Mouse (Mus musculus): ENCODE results near the gene Gm17482.
"Not testable (repeated sequence)": the region's sequence is repeated elsewhere in the genome, so short reads cannot be mapped to it uniquely, and the experiment has no call there.

The Gm17482 gene

DNA sequence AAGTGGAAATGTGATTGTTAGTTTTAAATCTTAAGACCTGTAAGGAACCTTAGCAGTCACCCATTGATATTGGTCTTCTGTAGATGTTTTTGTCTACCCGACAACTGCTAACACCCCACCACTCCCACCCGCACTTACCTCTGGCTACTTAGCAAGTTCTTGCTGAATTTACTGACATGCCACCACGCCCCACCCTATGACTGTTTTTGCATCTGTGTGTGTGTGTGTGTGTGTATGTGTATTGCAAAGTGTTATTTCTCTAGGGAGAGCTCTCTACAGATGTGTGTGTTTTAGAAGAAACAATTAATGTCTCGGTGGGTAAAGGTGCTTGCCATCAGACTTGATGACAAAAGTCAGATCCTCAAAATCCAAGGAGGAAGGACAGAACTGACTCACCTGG, at the start of gene Gm17482:
Gene Gm17482, plus strand, starts transcription at position 301 of the 400 bp plus-strand sequence.
- no peak for DNase-seq (ENCODE audit: low read depth)

DNA sequence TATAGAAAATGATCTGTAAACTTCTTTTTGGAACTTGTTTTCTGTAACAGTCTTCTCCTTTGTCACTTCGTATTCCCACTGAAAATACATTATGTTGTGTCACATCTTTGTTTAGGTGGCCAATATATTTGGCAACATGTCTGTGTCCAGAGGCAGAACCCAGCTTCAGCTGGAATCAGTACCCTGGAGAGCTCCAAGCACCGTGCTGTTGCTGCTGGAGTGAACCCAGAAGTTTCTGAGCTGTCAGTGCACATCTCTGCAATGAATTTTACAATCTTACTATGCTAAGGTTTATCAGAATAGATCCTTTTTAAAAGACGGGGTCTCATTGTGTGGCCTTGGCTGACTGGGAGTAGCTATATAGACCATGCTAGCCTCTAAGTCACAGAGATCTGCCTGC, 48.3 kb upstream of the Gm17482 start:
- DNase-seq (ENCODE audit: low read depth) = peak; percentile 91

DNA sequence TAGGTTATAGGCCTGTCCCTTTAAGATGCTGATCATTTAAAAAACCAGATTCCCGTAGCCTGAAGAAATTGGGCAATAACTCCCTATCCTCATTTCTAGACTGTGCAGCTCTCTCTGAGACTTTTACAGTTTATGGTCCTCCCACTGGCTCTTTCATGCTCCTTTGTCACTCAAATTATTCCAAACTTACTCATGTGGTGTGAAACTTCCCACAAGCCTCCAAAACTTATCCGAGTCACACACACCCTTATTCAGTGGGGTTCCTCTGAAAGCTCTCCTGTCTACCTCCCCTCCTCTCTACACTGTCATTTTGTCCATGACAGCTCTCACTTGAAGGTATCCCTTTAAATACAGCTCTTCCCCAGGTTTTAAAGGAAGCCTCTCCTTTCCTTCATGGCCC, 46.0 kb upstream of the Gm17482 start:
- no peak for DNase-seq (ENCODE audit: low read depth)

DNA sequence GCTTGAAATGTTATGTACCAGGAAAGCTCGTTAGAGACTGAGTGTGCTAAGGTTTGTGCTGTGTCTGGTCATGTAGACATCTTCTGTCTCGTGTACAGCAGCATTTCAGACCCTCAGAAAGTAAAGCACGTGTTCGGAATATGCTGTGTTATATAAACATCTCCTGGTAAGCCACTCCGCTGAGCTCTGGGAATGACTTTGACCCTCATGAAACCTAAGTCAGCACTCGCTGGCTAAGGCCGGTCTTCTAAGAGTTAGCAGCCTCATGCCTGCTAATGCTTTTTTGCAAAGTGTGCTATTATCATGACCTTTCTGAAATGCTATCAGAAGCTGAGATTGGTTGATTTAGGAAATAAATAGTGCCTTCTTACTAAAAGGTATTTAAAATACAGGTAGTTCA, 36.0 kb upstream of the Gm17482 start:
- DNase-seq (ENCODE audit: low read depth) = no peak

DNA sequence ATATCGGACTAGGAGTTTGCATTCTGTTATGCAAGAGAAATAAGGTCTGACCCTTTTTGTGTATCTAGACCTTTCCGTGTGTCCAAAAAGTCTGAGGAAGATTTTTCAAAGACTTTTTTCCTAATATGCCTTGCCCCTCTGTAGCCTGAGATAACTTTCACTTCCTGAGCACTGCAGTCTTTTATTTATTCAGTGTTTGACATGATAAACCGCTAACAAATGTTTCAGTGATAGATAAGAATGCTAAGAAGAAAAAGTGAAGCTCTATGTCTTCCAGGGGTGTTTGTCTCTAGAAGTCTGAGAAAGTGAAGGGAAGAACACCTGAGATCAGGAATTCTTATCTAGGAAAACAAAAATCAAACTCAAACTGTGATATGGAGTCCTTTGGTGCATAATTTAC, 26.4 kb upstream of the Gm17482 start:
- DNase-seq (ENCODE audit: low read depth) = no peak

DNA sequence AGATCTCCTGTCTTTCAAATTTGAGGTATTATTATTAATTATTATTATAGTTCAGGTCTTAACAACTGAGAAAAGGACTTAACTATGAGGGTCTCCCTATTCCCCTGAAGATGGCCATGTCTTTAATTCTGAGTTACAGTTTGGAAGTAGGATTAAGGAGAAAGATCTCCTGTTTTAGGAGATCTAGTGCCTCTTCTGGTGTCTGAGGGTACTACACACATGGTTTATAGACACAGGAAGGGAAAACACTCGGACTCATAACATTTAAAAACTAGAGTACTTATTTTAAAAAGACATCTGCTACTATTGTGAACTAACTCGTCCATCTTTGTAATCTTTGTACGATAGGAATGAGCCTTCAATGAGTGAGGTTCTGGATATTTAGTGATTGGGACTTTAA, 24.1 kb upstream of the Gm17482 start:
- DNase-seq (ENCODE audit: low read depth) = no peak

DNA sequence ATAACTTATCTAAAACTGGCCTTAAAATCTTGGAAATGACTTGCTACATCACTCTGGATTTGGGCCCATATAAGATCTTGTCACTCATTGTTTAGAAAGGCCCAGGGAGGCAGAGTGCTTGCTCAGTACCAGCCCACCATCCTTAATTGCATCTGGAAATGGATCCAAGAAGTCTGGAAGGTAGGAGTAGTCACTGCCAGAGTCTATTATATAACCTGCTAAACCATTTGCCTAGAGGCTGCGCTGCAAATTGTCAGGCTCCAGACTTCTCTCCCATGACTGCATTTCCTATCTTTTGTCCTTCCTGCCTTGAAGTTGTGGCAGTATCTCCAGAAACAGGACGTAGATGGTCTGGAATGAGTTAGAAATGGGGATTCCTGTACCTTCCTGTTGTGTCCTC, 17.0 kb upstream of the Gm17482 start:
- no peak for DNase-seq (ENCODE audit: low read depth)

DNA sequence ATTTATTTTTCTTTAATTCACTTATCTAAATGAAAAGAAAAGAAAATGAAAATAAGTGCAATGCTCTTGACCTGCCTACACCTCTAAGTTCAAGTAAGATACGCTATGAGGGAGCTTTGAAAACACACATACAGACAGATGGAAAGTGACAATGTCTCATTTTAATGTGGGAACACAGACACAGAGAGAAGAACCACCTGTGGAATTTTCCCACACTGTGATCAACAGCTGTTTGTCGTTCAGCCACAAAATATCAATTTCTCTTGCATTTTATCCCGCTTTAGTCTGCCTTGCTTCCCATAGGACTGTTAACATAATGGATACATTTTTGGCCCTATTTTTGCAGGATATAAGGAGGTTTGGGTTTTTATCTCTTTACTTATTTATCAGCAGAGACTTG, 16.3 kb upstream of the Gm17482 start:
- no peak for DNase-seq (ENCODE audit: low read depth)

DNA sequence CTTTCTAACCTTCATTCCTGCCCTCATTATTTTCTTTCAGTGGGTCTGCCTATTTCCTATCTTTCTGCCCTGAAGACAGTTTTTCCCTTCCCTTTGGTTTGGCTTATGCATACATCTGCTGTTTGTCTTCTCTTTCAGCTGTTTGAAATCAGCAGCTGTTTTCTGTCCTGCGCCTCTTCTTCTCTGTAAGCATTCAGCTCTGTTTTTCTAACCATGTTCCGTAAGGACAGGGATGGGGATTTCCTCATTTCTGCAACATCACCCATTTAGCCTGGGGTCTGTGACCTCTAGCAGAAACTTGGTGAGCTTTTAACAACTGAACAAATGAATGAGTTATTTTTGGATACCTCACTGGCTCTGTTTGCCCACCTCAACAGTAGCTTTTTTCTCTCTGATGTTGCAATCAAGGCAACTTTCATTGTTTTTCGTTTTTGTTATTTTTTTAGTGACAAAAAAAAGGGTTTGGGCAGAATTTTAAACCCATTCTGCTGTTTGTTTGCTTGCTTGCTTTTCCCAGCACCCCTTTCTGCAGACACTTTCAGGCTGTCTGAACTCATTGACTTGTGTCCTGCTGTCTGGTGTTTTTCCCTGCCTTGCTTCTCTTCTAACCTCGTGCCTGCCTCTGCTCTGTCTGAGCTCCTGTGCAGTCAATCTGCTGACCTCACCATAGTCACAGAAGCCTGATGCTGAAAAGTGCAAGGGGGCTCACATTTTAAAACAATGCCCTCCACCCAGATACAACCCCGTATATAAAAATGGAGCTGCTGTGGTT, 14.8 kb upstream of the Gm17482 start:
- DNase-seq (ENCODE audit: low read depth) = no peak

DNA sequence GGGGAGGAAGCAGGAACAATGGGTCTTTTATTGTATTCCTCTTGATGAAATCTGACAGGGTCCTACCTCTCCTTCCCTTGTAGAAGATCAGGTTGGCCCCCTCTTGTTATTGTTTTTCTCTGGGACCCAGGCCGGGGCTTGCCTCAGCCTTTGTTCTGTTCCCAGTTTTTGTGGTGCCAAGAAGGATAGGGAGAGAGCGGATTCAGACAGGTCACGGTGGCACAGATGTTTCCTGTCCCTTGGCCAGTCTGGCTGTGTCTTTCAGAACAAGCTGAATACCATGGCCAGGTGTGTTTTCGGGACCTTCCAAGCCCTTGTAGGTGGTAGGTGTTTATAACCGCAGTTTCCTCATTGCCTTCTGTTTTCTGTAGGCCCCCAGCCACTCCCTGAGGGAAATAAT, 14.0 kb upstream of the Gm17482 start:
- DNase-seq (ENCODE audit: low read depth) = no peak

DNA sequence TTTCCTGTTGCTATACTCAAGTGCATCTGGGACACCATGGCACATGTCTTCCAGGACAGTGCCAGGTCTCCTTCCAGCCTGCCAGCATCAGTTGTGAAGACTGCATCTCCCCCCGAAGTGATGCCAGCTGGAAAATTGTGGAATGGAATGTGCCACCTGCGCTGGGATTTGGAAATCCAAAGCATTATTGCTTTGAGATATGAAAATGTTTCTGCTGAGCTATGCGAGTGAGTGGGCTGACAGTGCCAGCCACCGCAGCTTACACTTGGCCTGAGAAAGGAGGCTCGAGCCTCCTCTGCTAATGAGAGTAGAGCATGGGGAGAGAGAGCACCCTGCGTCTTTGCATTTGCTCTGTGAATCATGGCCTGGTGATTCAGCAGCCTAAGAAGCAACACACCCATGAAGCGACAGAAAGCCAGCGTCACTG, 5.9 kb upstream of the Gm17482 start:
- peak; percentile 56 for DNase-seq (ENCODE audit: low read depth)

DNA sequence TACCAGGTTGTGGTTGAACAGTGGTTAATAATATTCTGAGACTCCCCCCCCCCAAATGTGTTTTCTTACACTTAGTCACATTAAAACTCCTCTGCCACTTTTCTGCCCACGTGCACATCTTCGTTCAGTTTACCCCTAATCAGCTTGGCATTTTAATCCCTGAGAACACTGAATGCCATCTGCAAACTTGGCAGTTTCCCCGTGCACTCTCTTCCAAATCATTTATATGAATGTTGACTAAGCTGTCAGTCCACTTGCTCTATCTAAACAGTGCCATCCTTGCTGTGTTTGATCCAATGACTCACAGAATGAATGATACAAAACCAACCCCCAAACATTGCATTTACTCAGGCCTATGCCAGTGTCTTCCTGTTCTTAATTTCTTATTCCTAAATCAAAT, 1.6 kb upstream of the Gm17482 start:
- DNase-seq (ENCODE audit: low read depth) = peak; percentile 29

DNA sequence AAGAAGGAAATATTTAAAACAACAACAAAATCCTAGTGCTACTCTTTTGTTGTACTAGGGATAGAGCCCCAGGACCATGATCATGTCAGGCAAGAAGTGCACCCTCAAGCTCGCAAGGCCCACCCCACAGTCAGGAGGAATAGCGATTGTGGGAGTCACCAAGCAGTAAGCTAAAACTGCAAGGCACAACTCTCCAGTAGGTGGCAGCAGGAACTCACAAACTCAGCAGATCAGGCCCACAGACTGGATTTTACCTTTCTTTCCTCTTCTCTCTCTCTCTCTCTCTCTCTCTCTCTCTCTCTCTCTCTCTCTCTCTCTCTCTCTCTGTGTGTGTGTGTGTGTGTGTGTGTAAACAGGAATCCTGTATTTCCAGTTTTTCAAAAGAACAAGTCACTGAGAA, 386 bp downstream of the Gm17482 start:
- peak; percentile 97 for DNase-seq (ENCODE audit: low read depth)

DNA sequence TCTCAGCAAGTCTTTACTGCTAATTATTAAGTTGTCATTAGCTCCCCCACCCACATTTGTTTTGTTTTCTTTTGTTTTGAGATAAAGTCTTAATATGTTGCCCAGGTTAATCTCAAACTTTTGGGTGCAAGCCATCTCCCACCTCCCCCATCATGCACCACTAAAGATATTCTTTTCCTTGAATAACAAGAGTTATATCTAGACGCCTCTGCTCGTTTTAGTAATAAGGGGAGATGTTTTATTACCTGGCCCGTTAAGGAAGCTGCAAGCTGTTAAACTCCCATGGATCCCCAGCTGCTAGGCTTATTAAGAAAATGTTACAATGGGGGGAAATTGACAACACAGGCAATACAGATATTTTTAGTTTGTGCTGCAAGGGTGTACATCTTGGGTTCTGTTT, 3.4 kb downstream of the Gm17482 start:
- no peak for DNase-seq (ENCODE audit: low read depth)

DNA sequence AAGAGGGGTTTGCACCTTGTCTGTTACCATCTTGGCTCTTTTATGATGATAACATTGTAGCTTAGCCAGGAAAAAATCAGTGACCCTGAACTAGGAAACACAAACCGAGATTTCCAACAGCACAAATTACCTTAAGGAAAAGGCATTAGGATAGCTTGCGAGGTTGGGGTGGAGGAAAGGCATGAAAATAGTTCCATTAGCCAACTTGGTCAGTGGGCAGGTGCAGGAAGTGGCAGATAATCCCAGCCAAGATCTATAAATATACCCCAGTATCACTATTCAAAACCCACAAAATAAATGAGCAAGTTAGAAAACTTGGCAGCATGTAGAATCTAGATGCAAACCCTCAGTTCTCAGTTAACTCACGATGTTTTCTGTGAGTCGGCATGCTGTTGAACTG, 4.7 kb downstream of the Gm17482 start:
- peak; percentile 70 for DNase-seq (ENCODE audit: low read depth)

DNA sequence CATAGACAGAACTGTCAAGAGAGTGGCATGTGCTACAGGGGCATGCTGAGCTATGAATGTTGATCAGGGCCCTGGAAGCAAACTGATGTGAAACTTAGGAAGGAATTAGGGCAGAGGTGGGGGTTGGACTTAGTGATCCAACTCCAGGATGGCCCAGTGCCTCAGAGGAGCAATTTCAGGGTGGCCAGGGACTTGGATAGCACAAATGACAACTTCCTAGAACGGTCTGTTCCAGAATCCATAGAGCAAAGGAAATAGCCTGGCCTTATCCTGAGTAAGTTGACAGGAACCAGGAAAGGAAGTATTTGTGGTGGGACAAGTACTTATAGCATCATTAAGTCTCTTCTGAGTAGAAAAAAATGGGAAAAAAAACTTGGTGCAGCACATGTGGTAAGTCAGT, 5.4 kb downstream of the Gm17482 start:
- no peak for DNase-seq (ENCODE audit: low read depth)

DNA sequence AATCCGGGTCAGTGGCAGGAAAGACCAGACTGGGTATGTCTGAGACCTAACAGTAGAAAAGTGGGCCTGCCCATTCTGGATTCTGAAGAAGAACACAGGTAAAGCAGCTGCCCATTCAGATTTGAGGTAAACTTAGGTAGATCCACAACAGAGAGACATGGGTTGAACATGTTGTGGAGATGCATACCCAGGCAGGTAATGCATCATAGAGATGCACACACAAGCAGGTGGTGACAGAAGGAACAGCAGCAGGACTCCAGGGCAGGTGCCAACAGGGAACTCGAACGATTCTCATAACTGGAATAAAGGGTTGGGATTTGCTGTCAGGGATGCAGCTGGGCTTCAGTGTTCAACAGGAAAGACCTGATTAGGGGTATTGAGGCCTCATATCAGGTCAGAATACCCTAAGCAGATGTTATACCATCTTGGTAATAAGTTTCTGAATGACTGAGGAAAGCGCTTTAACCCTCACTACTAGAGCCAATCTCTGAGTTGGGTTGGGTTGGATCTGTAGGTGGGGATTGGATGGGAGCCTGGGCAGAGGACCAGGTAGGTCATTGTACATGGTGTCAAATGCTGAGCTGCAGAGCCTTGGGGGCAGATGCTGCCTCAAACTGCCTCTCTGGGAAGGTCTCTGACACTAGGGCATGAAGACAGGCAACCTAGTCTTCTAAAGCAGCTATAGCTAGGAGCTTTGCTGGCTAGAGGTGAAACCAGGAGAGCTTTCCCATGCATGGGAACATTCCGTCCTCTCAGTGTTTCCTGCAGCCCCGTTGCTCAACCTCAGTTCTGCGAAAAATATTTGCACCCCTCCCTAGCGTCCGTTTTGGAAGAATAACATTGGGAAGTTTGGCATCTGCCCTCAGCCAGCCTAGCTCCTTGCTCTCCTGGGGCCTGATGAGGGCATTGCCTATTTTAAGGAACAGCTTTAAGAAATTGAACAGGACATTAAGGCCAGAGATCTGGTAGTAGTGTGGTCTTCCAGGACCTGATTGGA, 11.2 kb downstream of the Gm17482 start:
- DNase-seq (ENCODE audit: low read depth) = peak; percentile 76

DNA sequence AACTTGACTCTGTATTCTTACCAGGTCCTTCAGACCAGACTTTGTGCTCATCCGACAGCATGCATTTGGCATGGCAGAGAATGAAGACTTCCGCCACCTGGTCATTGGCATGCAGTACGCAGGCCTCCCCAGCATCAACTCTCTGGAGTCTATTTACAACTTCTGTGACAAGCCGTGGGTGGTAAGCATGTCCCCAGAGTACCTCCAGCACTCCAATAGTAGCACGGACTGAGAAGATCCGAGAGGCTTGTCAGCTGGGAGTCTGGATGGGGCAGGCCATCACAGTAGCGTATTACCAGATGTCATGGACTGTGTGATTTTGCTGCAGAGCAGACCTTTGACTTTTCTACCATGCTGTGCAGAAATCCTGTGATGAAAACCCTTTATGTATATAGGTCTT, 12.2 kb downstream of the Gm17482 start:
- no peak for DNase-seq (ENCODE audit: low read depth)

DNA sequence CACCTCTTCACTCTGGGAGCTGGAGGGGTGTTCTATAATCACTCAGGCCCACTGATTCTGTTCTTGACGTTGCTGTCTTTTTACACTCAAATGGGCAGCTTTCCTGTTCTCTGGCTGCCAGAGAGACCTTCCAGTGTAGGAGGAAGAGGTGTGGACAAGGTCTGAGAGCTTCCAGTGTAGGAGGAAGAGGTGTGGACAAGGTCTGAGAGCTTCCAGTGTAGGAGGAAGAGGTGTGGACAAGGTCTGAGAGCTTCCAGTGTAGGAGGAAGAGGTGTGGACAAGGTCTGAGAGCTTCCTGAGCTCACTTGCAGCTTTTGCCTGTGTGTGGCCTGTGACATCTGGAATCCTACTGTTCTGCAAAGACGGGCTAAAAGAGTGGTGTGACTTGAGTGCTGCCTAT, 13.3 kb downstream of the Gm17482 start:
- DNase-seq (ENCODE audit: low read depth) = not testable (repeated sequence)

DNA sequence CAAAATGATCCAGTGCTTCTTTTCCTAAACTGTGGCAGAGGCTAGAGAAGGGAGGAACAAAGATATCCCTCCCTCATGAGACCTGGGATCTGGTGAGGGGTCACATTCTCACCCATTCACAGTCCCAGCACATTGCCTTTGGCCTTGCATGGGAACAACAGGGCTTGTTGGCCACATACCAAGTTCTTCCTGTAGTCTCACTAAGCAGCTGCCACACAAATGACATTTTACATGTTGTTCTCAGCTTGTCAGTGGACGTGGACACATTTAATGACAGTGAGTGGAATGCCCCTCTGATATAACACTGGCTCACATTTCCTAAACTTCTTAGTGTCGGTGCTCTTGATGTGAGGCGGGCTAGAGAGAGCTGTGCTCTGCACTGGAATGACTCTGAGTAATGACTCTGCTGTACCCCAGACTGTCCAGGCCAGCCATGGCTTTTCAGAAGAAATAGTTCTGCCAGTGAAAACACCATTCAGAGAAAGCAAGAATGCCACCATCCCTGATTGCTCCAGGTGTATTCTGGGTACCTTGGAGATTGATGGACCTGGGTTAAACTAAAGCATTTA, 14.1 kb downstream of the Gm17482 start:
- no peak for DNase-seq (ENCODE audit: low read depth)

DNA sequence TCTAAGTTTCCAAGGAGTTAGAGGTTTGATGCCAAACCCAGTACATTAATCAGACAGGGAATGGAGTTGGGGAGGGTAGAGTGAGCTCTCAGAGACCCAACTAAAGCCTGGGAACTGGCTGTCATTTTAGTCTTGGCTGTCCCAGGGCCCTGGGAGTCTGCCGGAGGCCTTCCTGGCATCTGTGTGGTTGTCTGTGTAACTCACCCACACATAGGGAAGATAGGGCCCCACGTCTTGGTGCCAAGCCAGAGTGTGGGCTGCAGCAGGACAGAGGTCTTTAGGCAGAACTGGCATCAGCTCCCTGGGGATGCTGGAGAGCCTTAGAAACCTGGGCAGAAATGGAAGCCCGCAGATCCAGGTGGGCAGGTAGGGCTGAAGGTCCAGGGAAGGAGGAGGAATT, 14.8 kb downstream of the Gm17482 start:
- no peak for DNase-seq (ENCODE audit: low read depth)

DNA sequence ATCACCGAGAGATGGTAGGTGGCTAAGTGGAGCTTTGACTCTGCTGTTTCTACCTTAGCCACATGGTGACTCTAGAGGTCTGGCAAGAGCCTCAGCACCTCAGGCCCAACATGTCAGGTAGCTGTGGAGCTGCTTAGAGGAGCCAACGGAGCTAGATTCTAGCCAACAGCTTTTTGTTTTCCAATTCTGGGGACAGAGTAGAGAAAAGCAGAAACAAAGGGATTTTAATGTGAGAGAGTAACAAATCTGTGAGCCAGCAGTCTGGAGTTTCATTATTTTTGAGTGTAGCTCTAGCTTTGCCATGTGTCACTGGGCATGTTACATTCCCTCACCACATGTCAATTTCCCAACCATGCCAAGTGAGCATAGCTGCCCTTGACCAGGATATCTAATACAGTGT, 17.1 kb downstream of the Gm17482 start:
- no peak for DNase-seq (ENCODE audit: low read depth)
